Mouse (Mus musculus) bone marrow, adult 2 months (tissue): Measurements from ENCODE around the gene Slc15a3.

ENCODE experiments used
- CTCF ChIP-seq: fragments of 200-500 bp; IDR thresholded peaks from 2 replicates; pipeline ENCODE4 v1.5.1; 2011; ENCODE audit warnings: low read length, control low read depth; ENCODE audit not compliant: control insufficient read depth, insufficient read depth
- POLR2A ChIP-seq: fragments of 200-500 bp; IDR thresholded peaks from 2 replicates; pipeline ENCODE4 v1.6.1; 2011; ENCODE audit warnings: low read depth, mild to moderate bottlenecking, control low read depth, low read length, borderline replicate concordance; ENCODE audit not compliant: control insufficient read depth

GRCm38 (mm10) chr19:10878201-10878837 lies 38.8 kb downstream of the Slc15a3 start:
- no peak for TF ChIP-seq CTCF
- no peak for TF ChIP-seq POLR2A
